Mouse (Mus musculus): ENCODE measurements around the gene P3h3.
"Not testable (repeated sequence)": the region's sequence is repeated elsewhere in the genome, so short reads cannot be mapped to it uniquely, and the experiment has no call there.

Gene P3h3

GRCm38 (mm10) chr6:124856916-124857839, at the start of gene P3h3:
TSS of gene P3h3 (minus strand) at chr6:124857752.
- DNase-seq, result peak; percentile 92

GRCm38 (mm10) chr6:124904991-124905860, 47.7 kb upstream of the P3h3 start:
- DNase-seq, result peak; percentile 33 to 36

- peak; percentile 78 to 83 for DNase-seq
Measured at GRCm38 (mm10) chr6:124904161-124904981, 46.8 kb upstream of the P3h3 start.

- DNase-seq, result peak; percentile 98 to 99
Measured at GRCm38 (mm10) chr6:124903580-124904151, 46.1 kb upstream of the P3h3 start.

GRCm38 (mm10) chr6:124901851-124902250, 44.3 kb upstream of the P3h3 start:
- no peak for DNase-seq

- no peak for DNase-seq
Measured at GRCm38 (mm10) chr6:124900801-124901480, 43.4 kb upstream of the P3h3 start.

GRCm38 (mm10) chr6:124900056-124900800, 42.7 kb upstream of the P3h3 start:
- peak; percentile 36 to 38 for DNase-seq

GRCm38 (mm10) chr6:124898359-124898758, 40.8 kb upstream of the P3h3 start:
- DNase-seq, result no peak

- DNase-seq, result not testable (repeated sequence)
Measured at GRCm38 (mm10) chr6:124894113-124894512, 36.6 kb upstream of the P3h3 start.

- no peak for DNase-seq
Measured at GRCm38 (mm10) chr6:124890997-124891396, 33.4 kb upstream of the P3h3 start.

- no peak for DNase-seq
Measured at GRCm38 (mm10) chr6:124888555-124889125, 31.1 kb upstream of the P3h3 start.

- DNase-seq, result no peak
Measured at GRCm38 (mm10) chr6:124887986-124888385, 30.4 kb upstream of the P3h3 start, which contains the start of gene Cd4. TSS of gene Cd4 (minus strand) at chr6:124888221.

- no peak for DNase-seq
Measured at GRCm38 (mm10) chr6:124885956-124886381, 28.4 kb upstream of the P3h3 start.

- peak; percentile 85 to 86 for DNase-seq
Measured at GRCm38 (mm10) chr6:124884714-124885500, 27.4 kb upstream of the P3h3 start.

GRCm38 (mm10) chr6:124883351-124883750, 25.8 kb upstream of the P3h3 start:
- DNase-seq, result no peak

- no peak for DNase-seq
Measured at GRCm38 (mm10) chr6:124881821-124882220, 24.3 kb upstream of the P3h3 start.

GRCm38 (mm10) chr6:124879390-124879789, 21.8 kb upstream of the P3h3 start:
- no peak for DNase-seq

- no peak for DNase-seq
Measured at GRCm38 (mm10) chr6:124874348-124874747, 16.8 kb upstream of the P3h3 start.

- no peak for DNase-seq
Measured at GRCm38 (mm10) chr6:124866560-124866959, 9.0 kb upstream of the P3h3 start.

Measured in cerebellum, adult 18-20 months (tissue).